Mouse (Mus musculus) heart, embryonic 12.5 days (tissue): ENCODE measurements around the gene Ccnb2. TPM values are rescaled to one million over a fixed set of nuclear protein-coding genes. Genes with fewer than 3 reads are reported as not detected.

ENCODE experiments used
- microRNA-seq: library from miRNA; unstranded; fragments of <30 nt; microRNA quantifications from one replicate; pipeline ENCODE4, GENCODE M21; 2017
- polyA plus RNA-seq: library from polyadenylated mRNA; unstranded; fragments of >200 nt; fragmentation: Nextera tagmentation; extraction: Ambion mirVana; gene quantifications from 2 replicates; pipeline ENCODE4 v1.2.1, GENCODE M21; 2016

Ccnb2 gene
- polyA plus RNA-seq, 1 experiment from 2014 or later: 152 TPM

Small RNAs within 50 kb of the gene (microRNA-seq; reads per million reads assigned to microRNA genes)
- gene Mir5626: 8.0 reads per million, percentile 21 among the genes with 10 or more reads in this experiment

Other genes starting within 250 kb of the Ccnb2 start
- 15.2 and 16.2 TPM in 2 replicates for gene Myo1e, start 214.2 kb downstream of the Ccnb2 start, polyA plus RNA-seq
- gene Rnf111, start 82.2 kb upstream of the Ccnb2 start, polyA plus RNA-seq: 28.0 and 30.9 TPM in 2 replicates
- 38.7 and 42.8 TPM in 2 replicates for gene Sltm, start 121.2 kb upstream of the Ccnb2 start, polyA plus RNA-seq
- 0.36 and 0.54 TPM in 2 replicates for gene Gm10642, start 234.7 kb upstream of the Ccnb2 start, polyA plus RNA-seq
- gene Mindy2, start 235.6 kb upstream of the Ccnb2 start, polyA plus RNA-seq: 14.7 and 16.1 TPM in 2 replicates